9 mouse cellular contexts compared by ENCODE assay signal in the genomic region with DNA sequence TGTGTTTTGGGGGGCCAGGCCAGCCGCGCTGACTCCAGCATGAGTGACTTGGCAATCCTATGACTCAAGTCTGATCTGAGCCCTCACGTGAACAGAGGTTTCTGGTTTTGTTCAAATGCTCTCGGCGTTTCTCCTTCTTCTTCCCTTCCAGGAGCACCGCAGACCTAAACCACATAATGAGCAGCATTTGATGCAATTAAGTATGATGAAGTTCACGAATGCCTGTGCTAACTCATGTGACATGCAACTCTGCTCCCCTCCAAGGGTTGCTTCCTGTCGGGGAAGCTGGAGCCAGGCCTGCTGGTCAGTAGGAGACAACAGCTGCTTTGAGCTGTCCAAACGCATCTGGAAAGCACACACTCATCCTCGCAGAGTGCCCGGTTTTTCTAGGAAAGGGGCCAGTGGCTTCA.
DNase-seq lines count a peak whose midpoint lies in the region; ATAC-seq and TF ChIP-seq lines count a peak whose summit lies in the region.
"Had no signal": no experiment of that assay in that cellular context is flagged by ENCODE, and none has a peak within 500 bp of the region (broad histone marks: within the 10 kb centered on the region; RNA-seq: fewer than 3 reads in every experiment).

No protein-coding gene starts in this region.

- H3K4me3 ChIP-seq in lung, adult 2 months (replicated peaks; ENCODE audit: extremely low read depth, low read depth, low read length) = no peak overlapping the region
- H3K4me3 ChIP-seq in stomach, embryonic 16.5 days (replicated peaks; ENCODE audit: low read length) = no peak overlapping the region
- H3K4me3 ChIP-seq: midbrain, embryonic 10.5 days had no signal

- no peaks in the 10 kb centered on the region for H3K36me3 ChIP-seq in stomach, embryonic 16.5 days (ENCODE audit: control insufficient read depth, insufficient read depth, low read length)
- H3K36me3 ChIP-seq: midbrain, embryonic 10.5 days had no signal

- TF ChIP-seq CTCF in lung, adult 2 months (IDR thresholded peaks at IDR 0.05; ENCODE audit: insufficient read depth, low read length) = no peak

- no peak overlapping the region for H3K4me2 ChIP-seq in stomach, embryonic 16.5 days (ENCODE audit: low read depth, low read length)

- DNase-seq in lung, adult 18-20 months = peak; percentile 27 to 30
- no peak for DNase-seq in lung, adult 2 months
- DNase-seq in gastrocnemius, adult 18-20 months (ENCODE audit: low spot score) = peak; percentile 44
- DNase-seq in kidney, postnatal 36 days = peak; percentile 25 to 29
- DNase-seq in adrenal gland, postnatal 10 days = no peak
- DNase-seq in layer of hippocampus, postnatal 10 days (ENCODE audit: low spot score in 2 of 2) = no peak

- H3K9me3 ChIP-seq in stomach, embryonic 16.5 days (replicated peaks; ENCODE audit: control insufficient read depth, low read length) = no peaks in the 10 kb centered on the region
- H3K9me3 ChIP-seq: midbrain, embryonic 10.5 days had no signal

- no peaks in the 10 kb centered on the region for H3K27me3 ChIP-seq in stomach, embryonic 16.5 days (ENCODE audit: control insufficient read depth, insufficient read depth, low read length)

- no peaks in the 10 kb centered on the region for H3K4me1 ChIP-seq in lung, adult 2 months (ENCODE audit: control insufficient read depth, insufficient read depth, low read length)
- H3K4me1 ChIP-seq in stomach, embryonic 16.5 days (ENCODE audit: control insufficient read depth, insufficient read depth, low read length) = no peaks in the 10 kb centered on the region
- H3K4me1 ChIP-seq: midbrain, embryonic 10.5 days had no signal

- TF ChIP-seq POLR2A in lung, adult 2 months (IDR thresholded peaks at IDR 0.05; ENCODE audit: borderline replicate concordance, extremely low read depth, low read depth, low read length) = no peak

- H3K27ac ChIP-seq in stomach, embryonic 16.5 days (ENCODE audit: low read length) = peak overlapping the region; percentile 51; the same call in 1 of the 2 replicates
- H3K27ac ChIP-seq: midbrain, embryonic 10.5 days had no signal

- ATAC-seq in stomach, embryonic 16.5 days (ENCODE audit: insufficient read depth, low FRiP score) = peak; percentile 71; the same call in 1 of the 2 replicates
- ATAC-seq in granulocyte monocyte progenitor cell, adult 5-6 weeks (replicated peaks; ENCODE audit: poor library complexity, severe bottlenecking) = no peak

- 66% methylated on average over 11 of the region's 11 CpGs for whole genome bisulfite sequencing in lung, adult 2 months
- WGBS in stomach, embryonic 16.5 days = 52% methylated on average over 11 of the region's 11 CpGs

- no peak overlapping the region for H3K9ac ChIP-seq in stomach, embryonic 16.5 days (ENCODE audit: low read length)

Comparison
In these comparisons a context has a peak if more than half of its experiments do, and no peak if none do; other contexts are left out.
1. DNase-seq: peak in lung, adult 18-20 months (2 of 2), gastrocnemius, adult 18-20 months (single experiment) and kidney, postnatal 36 days (2 of 2); none in lung, adult 2 months (single experiment), adrenal gland, postnatal 10 days (single experiment) and layer of hippocampus, postnatal 10 days (0 of 2).